Mouse (Mus musculus) limb, embryonic 12.5 days (tissue): ENCODE measurements around the gene Wdr91. TPM values are rescaled to one million over a fixed set of nuclear protein-coding genes. Genes with fewer than 3 reads are reported as not detected.

ENCODE experiments used
- ATAC-seq: fragments of 200-750 bp; cut with Nextera tagmentation; 2 replicates; pipeline ENCODE4 v1.8.0; 2017; ENCODE audit warnings: low read depth, moderate TSS enrichment; ENCODE audit not compliant: insufficient number of reproducible peaks, insufficient read depth, low FRiP score, low TSS enrichment
- H3K27ac ChIP-seq: fragments of 300-500 bp; sonication (generic); 2 replicates; pipeline ENCODE4 v1.5.1; 2016; ENCODE audit warnings: mild to moderate bottlenecking, moderate library complexity
- H3K27me3 ChIP-seq: fragments of 300-500 bp; sonication (generic); 2 replicates; pipeline ENCODE4 v1.6.1; 2016; ENCODE audit warnings: mild to moderate bottlenecking, moderate library complexity
- H3K36me3 ChIP-seq: fragments of 300-500 bp; sonication (generic); 2 replicates; pipeline ENCODE4 v1.6.1; 2016; ENCODE audit warnings: mild to moderate bottlenecking, moderate library complexity
- H3K4me1 ChIP-seq: fragments of 300-500 bp; sonication (generic); replicated peaks from 2 replicates; pipeline ENCODE4 v1.6.1; 2016
- H3K4me2 ChIP-seq: fragments of 300-500 bp; sonication (generic); 2 replicates; pipeline ENCODE4 v1.6.1; 2016; ENCODE audit warnings: mild to moderate bottlenecking, moderate library complexity
- H3K4me3 ChIP-seq: fragments of 300-500 bp; sonication (generic); replicated peaks from 2 replicates; pipeline ENCODE4 v1.5.1; 2016; ENCODE audit warnings: mild to moderate bottlenecking
- H3K9ac ChIP-seq: fragments of 300-500 bp; sonication (generic); replicated peaks from 2 replicates; pipeline ENCODE4 v1.6.1; 2016; ENCODE audit warnings: mild to moderate bottlenecking, moderate library complexity
- H3K9me3 ChIP-seq: fragments of 300-500 bp; sonication (generic); 2 replicates; pipeline ENCODE4 v1.6.1; 2016; ENCODE audit warnings: mild to moderate bottlenecking, moderate library complexity
- WGBS: fragments of 180-500 bp; shearing (Covaris S2); methylation state at CpG from one replicate; pipeline ENCODE4 v1.1.7; 2016; 5-methylcytosine and 5-hydroxymethylcytosine counted together
- polyA plus RNA-seq: library from polyadenylated mRNA; unstranded; fragments of >200 nt; fragmentation: Nextera tagmentation; extraction: Ambion mirVana; gene quantifications from 2 replicates; pipeline ENCODE4 v1.2.1, GENCODE M21; 2016

Gene Wdr91
- polyA plus RNA-seq, result 13.9 and 15.3 TPM in 2 replicates

DNA sequence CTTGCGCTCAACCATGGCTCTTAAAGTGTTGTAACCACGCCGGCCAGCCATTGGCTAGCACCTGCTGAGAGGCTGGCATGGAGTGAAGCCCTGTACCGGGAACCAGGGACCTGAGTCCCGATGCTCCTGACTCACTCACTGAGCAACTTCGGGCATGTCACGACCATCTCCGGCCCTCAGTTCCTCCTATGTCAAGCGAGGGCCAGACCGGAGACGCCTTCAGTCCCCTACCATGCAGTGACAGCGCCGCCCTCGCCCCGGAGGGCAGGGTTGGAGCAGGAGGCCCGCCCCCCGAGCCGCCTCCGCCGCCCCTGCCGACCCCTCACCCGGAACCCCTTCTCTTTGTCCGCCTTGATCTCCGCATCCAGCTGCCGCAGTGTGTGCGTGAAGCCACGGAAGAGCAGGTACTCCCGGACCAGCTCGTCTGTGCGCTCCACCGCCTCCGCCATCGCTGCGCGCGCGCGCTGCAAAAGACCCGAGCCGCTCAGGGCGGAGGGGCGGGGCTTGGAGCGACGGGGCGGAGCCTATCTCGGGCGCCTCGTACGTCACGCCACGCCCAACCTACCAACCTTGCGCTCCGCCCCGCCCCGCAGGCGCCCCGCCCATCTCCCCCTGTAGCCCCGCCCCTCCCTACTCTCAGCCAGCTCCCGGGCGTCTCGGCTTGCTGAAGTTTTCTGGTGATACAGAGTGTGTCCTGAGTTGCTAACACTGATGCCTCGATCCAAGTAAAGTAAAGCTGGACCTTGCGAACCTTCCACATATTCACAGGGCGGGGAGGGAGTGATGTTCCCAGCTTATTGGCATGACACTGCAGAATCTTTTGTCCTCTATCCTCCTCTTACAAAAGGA, at the start of gene Wdr91:
Gene Wdr91, minus strand, starts transcription at position 506 of the 849 bp plus-strand sequence.
- ATAC-seq, result peak; percentile 87
- peak within 1 kb of the TSS; percentile 60 for H3K9ac ChIP-seq
- WGBS, result under 1% methylated on average over 64 of the region's 64 CpGs

DNA sequence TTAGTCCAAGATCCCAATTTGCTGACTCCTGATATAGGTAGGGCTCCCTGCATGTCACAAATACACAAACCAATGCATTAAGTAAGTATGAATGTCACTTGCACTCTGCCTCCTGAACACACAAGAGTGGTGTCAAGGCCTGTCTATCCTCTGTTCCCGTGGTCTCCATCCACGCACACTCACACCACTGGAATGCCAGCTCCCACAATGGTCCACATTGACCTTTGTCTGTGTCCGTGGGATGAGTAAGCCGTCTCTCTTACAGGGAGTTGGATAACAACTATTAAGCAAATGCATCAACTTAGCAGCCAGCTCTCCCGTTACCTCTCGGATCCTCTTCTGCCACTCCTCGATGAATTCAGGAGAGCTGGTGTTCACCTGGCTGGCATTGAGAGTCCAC, 48.5 kb upstream of the Wdr91 start:
- no peaks in the 10 kb centered on the region for H3K36me3 ChIP-seq
- no peak overlapping the region for H3K9ac ChIP-seq
- no peak overlapping the region for H3K4me3 ChIP-seq
- no peak for ATAC-seq
- H3K27ac ChIP-seq, result no peak overlapping the region
- H3K27me3 ChIP-seq, result no peaks in the 10 kb centered on the region
- H3K9me3 ChIP-seq, result no peaks in the 10 kb centered on the region
- no peak overlapping the region for H3K4me2 ChIP-seq
- 93% methylated on average over 7 of the region's 7 CpGs for WGBS
- peaks cover 8% of the 10 kb centered on the region; the same call in 1 of the 2 replicates for H3K4me1 ChIP-seq

More for the DNA sequence above, at the start of gene Wdr91:
- Histone ChIP-seq H3K4me2 (peak within 1 kb of the TSS; percentile 64), H3K27me3 (no peaks in the 10 kb centered on the region), H3K27ac (peak within 1 kb of the TSS; percentile 89), H3K9me3 (no peaks in the 10 kb centered on the region), H3K4me3 (peak within 1 kb of the TSS; percentile 75), H3K36me3 (peaks cover 26% of the 10 kb centered on the region), H3K4me1 (peaks cover 8% of the 10 kb centered on the region)

DNA sequence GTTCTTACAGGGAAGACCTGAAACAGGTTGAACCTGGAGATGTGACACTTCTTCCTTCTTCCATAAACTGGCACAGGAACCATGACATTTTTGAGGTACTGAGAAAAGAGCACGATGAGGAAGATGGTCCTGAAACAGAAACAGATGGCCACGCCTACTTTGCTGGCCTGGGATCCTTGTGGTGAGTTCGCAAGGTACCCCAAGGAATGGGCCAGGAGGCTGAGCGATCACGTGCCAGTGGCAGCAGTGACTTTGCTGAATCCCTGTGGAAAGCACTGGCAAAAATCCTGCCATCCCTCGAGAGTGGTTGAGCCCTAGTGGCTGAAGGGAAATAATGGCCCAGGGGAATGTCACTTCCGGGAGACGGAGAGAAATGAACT, 45.2 kb upstream of the Wdr91 start:
- ATAC-seq, result no peak
- no peaks in the 10 kb centered on the region for H3K9me3 ChIP-seq
- no peak overlapping the region for H3K4me3 ChIP-seq
- H3K4me1 ChIP-seq, result peaks cover 8% of the 10 kb centered on the region; the same call in 1 of the 2 replicates
- H3K27me3 ChIP-seq, result no peaks in the 10 kb centered on the region
- no peaks in the 10 kb centered on the region for H3K36me3 ChIP-seq
- no peak overlapping the region for H3K27ac ChIP-seq
- peak overlapping the region; percentile 49 for H3K4me2 ChIP-seq
- WGBS, result 39% methylated on average over 8 of the region's 8 CpGs
- 0 out of 2 replicates have a peak overlapping the region, but pooled peaks have one; percentile 1 for H3K9ac ChIP-seq

- Histone ChIP-seq H3K36me3 (no peaks in the 10 kb centered on the region), H3K9me3 (no peaks in the 10 kb centered on the region), H3K4me2 (peak overlapping the region; percentile 49), H3K4me1 (peaks cover 8% of the 10 kb centered on the region; the same call in 1 of the 2 replicates), H3K27ac (no peak overlapping the region), H3K4me3 (0 out of 2 replicates have a peak overlapping the region, but pooled peaks have one; percentile 11), H3K9ac (0 out of 2 replicates have a peak overlapping the region, but pooled peaks have one; percentile 1), H3K27me3 (0 out of 2 replicates have a peak, but pooled peaks cover 1% of the 10 kb centered on the region)
- 51% methylated on average over 18 of the region's 18 CpGs for WGBS
- no peak for ATAC-seq
Observed at GRCm38 (mm10) chr6:34954926-34955861, 44.5 kb upstream of the Wdr91 start.

DNA sequence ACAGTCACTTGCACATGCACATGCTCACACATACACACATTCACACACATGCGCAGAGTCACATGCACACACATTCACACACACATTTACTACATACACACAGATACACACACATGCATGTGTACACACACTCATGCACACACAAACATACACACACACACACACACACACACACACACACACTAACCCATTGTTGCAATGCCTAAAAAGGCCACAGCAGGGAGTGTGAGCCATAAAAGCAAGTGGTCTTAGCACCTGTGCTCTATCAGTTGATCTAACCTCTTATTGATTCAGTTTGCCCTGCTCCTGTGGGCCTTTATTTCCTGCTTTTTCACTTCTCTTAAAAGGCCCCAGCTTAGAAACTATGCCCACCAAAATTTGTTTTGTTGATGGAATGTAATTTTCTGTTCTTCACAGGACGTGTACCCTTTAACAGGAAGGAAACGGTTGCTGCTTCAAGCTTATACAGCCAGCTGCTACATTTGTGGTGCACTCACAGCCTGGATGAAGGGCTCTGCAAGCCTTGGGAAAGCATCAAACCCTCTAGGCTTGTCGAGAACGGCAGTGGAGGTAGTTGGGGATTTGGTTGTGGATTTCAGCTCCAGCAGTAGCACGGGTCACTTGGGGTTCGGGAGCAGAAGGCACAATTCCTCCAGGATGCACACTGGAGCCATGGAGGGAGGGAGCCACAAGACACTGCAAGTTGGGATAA, 41.4 kb upstream of the Wdr91 start:
- Histone ChIP-seq H3K36me3 (no peaks in the 10 kb centered on the region), H3K27me3 (peaks cover 18% of the 10 kb centered on the region), H3K4me3 (no peak overlapping the region), H3K27ac (no peak overlapping the region), H3K9ac (no peak overlapping the region), H3K4me1 (peaks cover 8% of the 10 kb centered on the region; the same call in 1 of the 2 replicates), H3K9me3 (no peaks in the 10 kb centered on the region), H3K4me2 (no peak overlapping the region)
- ATAC-seq, result no peak
- 69% methylated on average over 7 of the region's 7 CpGs for WGBS

- Histone ChIP-seq H3K4me3 (no peak overlapping the region), H3K9me3 (no peaks in the 10 kb centered on the region), H3K9ac (no peak overlapping the region), H3K36me3 (no peaks in the 10 kb centered on the region), H3K27ac (no peak overlapping the region), H3K4me2 (no peak overlapping the region), H3K27me3 (peaks cover 18% of the 10 kb centered on the region), H3K4me1 (peaks cover 8% of the 10 kb centered on the region; the same call in 1 of the 2 replicates)
- ATAC-seq, result no peak
- WGBS, result 84% methylated on average over 7 of the region's 7 CpGs
Observed at GRCm38 (mm10) chr6:34951518-34951917, 40.8 kb upstream of the Wdr91 start.

- Histone ChIP-seq H3K36me3 (no peaks in the 10 kb centered on the region), H3K27me3 (peaks cover 18% of the 10 kb centered on the region), H3K27ac (no peak overlapping the region), H3K4me3 (0 out of 2 replicates have a peak overlapping the region, but pooled peaks have one; percentile 4), H3K4me1 (0 out of 2 replicates have a peak, but pooled peaks cover 3% of the 10 kb centered on the region), H3K9me3 (no peaks in the 10 kb centered on the region), H3K4me2 (peak overlapping the region; percentile 44), H3K9ac (no peak overlapping the region)
- no peak for ATAC-seq
- WGBS, result 16% methylated on average over 11 of the region's 11 CpGs
Observed at GRCm38 (mm10) chr6:34948461-34948860, 37.8 kb upstream of the Wdr91 start.

DNA sequence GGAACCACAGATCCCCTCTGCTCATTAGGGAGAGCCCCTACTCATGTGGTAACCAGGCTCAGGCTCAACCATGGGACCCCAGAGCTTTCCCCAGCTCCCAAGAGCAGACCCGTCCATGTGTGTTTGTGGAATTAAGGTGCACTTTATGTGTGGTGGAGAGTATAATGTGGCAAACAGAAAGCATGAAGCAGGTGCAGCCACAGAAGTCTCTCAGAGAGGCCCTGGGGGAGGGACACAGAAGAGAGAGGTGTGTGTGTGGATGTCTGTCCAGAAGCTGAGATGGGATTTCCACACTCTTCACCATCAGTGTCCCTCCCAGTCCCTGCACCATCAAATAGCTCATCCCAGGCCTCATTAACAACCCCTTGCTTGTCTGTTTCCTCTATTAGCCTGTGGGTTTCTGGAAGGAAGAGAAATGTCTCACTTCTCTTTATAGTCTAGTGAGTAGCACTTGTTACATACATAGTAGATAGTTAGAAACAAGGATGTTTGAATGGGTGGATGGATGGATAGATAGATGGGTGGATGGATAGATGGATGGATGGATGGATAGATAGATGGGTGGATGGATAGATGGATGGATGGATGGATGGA, 35.9 kb upstream of the Wdr91 start:
- Histone ChIP-seq H3K27me3 (peaks cover 18% of the 10 kb centered on the region), H3K27ac (no peak overlapping the region), H3K9ac (no peak overlapping the region), H3K9me3 (no peaks in the 10 kb centered on the region), H3K36me3 (no peaks in the 10 kb centered on the region), H3K4me2 (no peak overlapping the region), H3K4me1 (0 out of 2 replicates have a peak, but pooled peaks cover 3% of the 10 kb centered on the region), H3K4me3 (no peak overlapping the region)
- no peak for ATAC-seq
- WGBS, result 81% methylated on average over 1 of the region's 1 CpGs

DNA sequence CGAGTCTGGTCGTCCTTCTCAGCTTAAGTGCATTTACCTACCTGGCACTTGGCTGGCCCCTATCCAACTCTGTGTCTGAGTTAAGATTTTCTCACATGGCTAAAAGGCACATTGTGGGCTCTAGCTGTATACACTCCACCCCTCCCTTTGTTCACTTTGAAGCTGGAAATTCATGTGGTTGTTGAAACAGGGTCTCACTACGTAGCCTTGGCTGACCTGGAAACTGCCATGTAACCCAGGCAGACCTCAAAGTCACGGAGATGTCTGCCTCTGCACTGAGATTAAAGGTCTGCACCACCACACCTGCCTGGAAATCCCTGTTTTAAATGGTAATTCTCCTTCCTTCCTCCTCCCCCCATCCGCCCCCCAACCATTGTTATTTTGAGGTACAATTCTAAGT, 32.8 kb upstream of the Wdr91 start:
- no peak overlapping the region for H3K4me2 ChIP-seq
- H3K9me3 ChIP-seq, result no peaks in the 10 kb centered on the region
- H3K36me3 ChIP-seq, result no peaks in the 10 kb centered on the region
- H3K27ac ChIP-seq, result no peak overlapping the region
- H3K4me1 ChIP-seq, result peaks cover 13% of the 10 kb centered on the region; the same call in 1 of the 2 replicates
- WGBS, result 78% methylated on average over 5 of the region's 5 CpGs
- H3K27me3 ChIP-seq, result peaks cover 8% of the 10 kb centered on the region
- ATAC-seq, result no peak
- no peak overlapping the region for H3K9ac ChIP-seq
- no peak overlapping the region for H3K4me3 ChIP-seq

- H3K27me3 ChIP-seq, result no peaks in the 10 kb centered on the region
- 86% methylated on average over 9 of the region's 9 CpGs for WGBS
- no peak overlapping the region for H3K9ac ChIP-seq
- no peaks in the 10 kb centered on the region for H3K36me3 ChIP-seq
- ATAC-seq, result no peak
- H3K4me1 ChIP-seq, result peaks cover 19% of the 10 kb centered on the region; the same call in 1 of the 2 replicates
- H3K9me3 ChIP-seq, result no peaks in the 10 kb centered on the region
- H3K27ac ChIP-seq, result no peak overlapping the region
- H3K4me3 ChIP-seq, result no peak overlapping the region
- H3K4me2 ChIP-seq, result no peak overlapping the region
Observed at GRCm38 (mm10) chr6:34942446-34942845, 31.8 kb upstream of the Wdr91 start.
